Mouse (Mus musculus): ENCODE measurements around the gene Frmd6. TPM values are rescaled to one million over a fixed set of nuclear protein-coding genes. Genes with fewer than 3 reads are reported as not detected.

Gene Frmd6
- polyA plus RNA-seq, 1 experiment from 2014 or later = 9.3 TPM

DNA sequence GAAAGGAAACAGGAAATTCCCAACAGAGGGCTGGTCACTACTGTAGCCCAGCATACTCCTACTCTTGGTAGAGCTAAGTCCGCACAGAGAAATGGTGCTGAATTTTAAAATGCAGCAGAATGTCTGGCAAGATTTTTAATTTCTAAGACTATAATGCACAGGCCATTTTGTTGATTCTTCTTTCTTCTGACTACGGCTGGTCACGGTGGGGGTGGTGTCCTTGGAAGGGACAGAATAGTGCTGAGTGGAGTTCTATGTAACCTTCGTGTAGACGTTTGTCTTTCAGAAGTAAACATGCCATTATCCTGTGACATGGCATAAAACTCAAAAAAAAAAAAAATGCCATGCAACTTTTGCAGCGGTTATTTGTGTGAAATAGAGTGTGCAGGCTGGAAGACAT is 32.0 kb upstream of the Frmd6 start:
- Histone ChIP-seq H3K4me3 (replicated peaks) (no peak overlapping the region), H3K36me3 (no peaks in the 10 kb centered on the region), H3K9ac (replicated peaks) (no peak overlapping the region), H3K4me2 (no peak overlapping the region), H3K4me1 (peaks cover 8% of the 10 kb centered on the region), H3K27ac (replicated peaks) (no peak overlapping the region), H3K9me3 (replicated peaks) (no peaks in the 10 kb centered on the region), H3K27me3 (replicated peaks) (no peaks in the 10 kb centered on the region)
- 87% methylated on average over 6 of the region's 6 CpGs for WGBS
- no peak for ATAC-seq (ENCODE audit: low FRiP score)

DNA sequence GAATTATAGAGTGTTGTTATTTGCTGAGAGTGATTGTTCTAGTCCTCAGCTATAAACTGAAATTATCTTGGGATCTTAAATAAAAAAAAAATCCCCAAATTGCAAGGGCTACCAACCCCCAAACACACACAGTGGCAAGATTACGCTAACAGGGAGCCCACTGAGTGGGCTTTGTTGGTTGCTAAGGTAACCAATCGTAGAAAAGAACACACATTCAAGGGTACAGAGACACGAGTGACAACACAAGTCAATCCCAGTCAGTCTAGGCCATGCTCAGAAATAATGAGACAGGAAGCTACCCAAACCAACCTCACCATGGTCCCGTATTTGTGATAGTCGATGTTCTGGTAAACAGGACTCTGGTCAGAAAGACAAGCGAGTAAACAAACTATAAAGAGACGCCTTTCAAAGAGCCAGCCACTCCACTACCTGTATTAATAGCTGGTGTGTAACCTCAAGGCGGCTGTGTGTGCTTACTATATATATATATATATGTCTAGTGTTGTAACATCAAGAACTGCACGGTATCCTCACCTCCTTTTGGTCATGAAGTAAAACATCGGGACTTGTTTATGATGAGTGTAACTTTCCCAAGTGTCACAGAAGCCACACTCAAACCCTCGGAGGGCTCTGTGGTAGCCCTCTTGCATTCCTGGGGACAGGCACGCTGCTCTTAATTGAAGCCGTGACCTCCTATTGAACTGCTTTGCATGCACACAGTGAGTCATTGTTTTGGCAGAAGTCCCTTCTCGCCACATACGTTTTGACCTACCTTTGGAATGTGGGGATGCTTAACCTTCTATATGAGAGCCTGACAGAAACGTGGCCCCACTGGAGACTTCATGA is 30.5 kb upstream of the Frmd6 start:
- WGBS = 41% methylated on average over 16 of the region's 16 CpGs
- Histone ChIP-seq H3K27ac (replicated peaks) (no peak overlapping the region), H3K27me3 (replicated peaks) (no peaks in the 10 kb centered on the region), H3K4me1 (peaks cover 8% of the 10 kb centered on the region), H3K9ac (replicated peaks) (no peak overlapping the region), H3K4me3 (replicated peaks) (no peak overlapping the region), H3K4me2 (no peak overlapping the region), H3K9me3 (replicated peaks) (no peaks in the 10 kb centered on the region), H3K36me3 (no peaks in the 10 kb centered on the region)
- no peak for ATAC-seq (ENCODE audit: low FRiP score)

GRCm38 (mm10) chr12:70795389-70795711 is 30.0 kb upstream of the Frmd6 start:
- Histone ChIP-seq H3K27ac (replicated peaks) (no peak overlapping the region), H3K9ac (replicated peaks) (no peak overlapping the region), H3K4me1 (peaks cover 8% of the 10 kb centered on the region), H3K4me2 (no peak overlapping the region), H3K9me3 (replicated peaks) (no peaks in the 10 kb centered on the region), H3K36me3 (no peaks in the 10 kb centered on the region), H3K4me3 (replicated peaks) (no peak overlapping the region), H3K27me3 (replicated peaks) (no peaks in the 10 kb centered on the region)
- ATAC-seq (ENCODE audit: low FRiP score) = no peak
- WGBS = 84% methylated on average over 3 of the region's 3 CpGs

DNA sequence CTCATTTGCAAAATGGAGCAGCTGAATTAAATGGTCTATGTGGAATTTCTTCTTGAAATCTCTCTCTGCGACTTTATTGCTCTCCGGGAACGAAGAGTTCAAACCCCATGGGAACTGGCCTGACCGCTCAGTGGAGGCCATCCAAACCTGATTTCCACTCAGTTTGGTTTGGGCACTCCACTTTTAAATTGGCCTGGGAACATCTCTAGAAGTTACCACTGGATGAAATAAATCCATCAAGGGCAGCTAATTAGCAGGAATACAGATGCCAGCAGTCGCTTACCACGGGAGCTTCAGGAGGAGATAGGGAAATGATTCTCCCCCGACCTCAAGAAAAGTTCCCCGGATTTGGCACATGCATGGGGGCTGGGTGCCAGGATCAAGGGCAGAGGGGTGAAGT is 26.8 kb upstream of the Frmd6 start:
- H3K27me3 ChIP-seq (replicated peaks) = no peaks in the 10 kb centered on the region
- no peak overlapping the region for H3K27ac ChIP-seq (replicated peaks)
- no peak overlapping the region for H3K4me2 ChIP-seq
- H3K36me3 ChIP-seq = no peaks in the 10 kb centered on the region
- H3K9ac ChIP-seq (replicated peaks) = no peak overlapping the region
- peaks cover 8% of the 10 kb centered on the region for H3K4me1 ChIP-seq
- H3K4me3 ChIP-seq (replicated peaks) = no peak overlapping the region
- 65% methylated on average over 8 of the region's 8 CpGs for WGBS
- no peaks in the 10 kb centered on the region for H3K9me3 ChIP-seq (replicated peaks)
- ATAC-seq (ENCODE audit: low FRiP score) = no peak

DNA sequence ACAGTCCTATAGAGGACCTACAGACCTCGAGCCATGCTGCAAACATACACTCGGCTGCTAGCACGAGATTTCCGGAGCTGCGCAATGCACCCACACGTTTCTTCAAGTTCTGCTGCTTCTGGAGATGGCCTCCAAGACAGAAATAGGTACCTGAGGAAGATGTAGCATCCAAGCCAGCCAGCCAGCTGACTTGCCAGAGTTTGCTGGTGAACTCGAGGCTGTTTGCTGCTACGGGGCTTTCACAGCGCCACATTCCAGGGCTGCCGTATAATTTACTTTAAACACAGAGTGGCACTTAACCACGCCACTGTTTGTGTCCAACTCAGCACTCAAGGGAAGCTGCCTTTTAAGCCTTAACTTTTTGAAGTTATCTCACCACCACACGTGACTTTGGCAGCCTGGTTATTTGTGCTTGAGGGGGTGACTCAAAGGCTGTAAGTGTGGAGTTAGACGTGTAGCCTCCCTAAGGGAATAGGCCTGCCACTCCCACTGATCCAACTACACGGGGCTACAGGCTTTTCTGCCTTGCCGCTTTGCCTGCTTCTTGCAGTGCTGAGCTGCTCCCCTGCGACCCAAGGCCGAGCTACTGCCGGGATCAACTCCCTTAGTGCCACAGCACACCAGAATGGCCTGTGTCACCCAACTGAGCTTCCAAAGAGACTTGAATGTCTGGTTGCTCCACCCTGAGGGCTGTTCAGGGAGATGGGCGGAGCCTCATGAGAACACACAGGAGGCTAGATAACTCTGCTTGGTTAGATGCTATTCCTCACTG is 25.9 kb upstream of the Frmd6 start:
- H3K4me3 ChIP-seq (replicated peaks) = no peak overlapping the region
- ATAC-seq (ENCODE audit: low FRiP score) = no peak
- H3K27me3 ChIP-seq (replicated peaks) = no peaks in the 10 kb centered on the region
- peaks cover 8% of the 10 kb centered on the region for H3K4me1 ChIP-seq
- no peaks in the 10 kb centered on the region for H3K36me3 ChIP-seq
- H3K4me2 ChIP-seq = no peak overlapping the region
- H3K27ac ChIP-seq (replicated peaks) = no peak overlapping the region
- 47% methylated on average over 19 of the region's 19 CpGs for WGBS
- H3K9me3 ChIP-seq (replicated peaks) = no peaks in the 10 kb centered on the region
- no peak overlapping the region for H3K9ac ChIP-seq (replicated peaks)

- no peaks in the 10 kb centered on the region for H3K9me3 ChIP-seq (replicated peaks)
- H3K4me3 ChIP-seq (replicated peaks) = no peak overlapping the region
- no peak for ATAC-seq (ENCODE audit: low FRiP score)
Measured at GRCm38 (mm10) chr12:70800086-70800485, 25.2 kb upstream of the Frmd6 start.

DNA sequence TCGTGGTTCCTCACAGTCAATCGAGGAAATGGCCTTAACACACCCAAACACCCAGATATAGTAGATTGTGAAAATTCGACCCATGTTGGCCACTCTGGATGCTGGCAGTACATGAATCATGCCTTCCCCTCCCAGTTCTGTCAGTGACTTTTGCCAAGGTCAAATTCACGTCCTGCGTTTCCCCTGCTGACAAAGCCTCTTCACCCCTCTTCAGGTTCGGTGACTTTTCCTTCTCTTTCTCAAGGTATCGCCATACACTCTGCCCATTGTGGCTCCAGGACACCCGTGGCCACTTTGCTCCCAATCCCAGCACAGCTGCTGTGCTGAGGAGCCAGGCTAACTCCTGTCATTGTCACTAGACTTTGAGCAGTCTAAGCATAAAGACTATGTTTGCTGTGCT is 24.0 kb upstream of the Frmd6 start:
- Histone ChIP-seq H3K9me3 (replicated peaks) (no peaks in the 10 kb centered on the region), H3K27me3 (replicated peaks) (no peaks in the 10 kb centered on the region), H3K36me3 (no peaks in the 10 kb centered on the region), H3K4me1 (no peaks in the 10 kb centered on the region; the same call in 1 of the 2 replicates), H3K9ac (replicated peaks) (no peak overlapping the region), H3K27ac (replicated peaks) (no peak overlapping the region), H3K4me2 (no peak overlapping the region), H3K4me3 (replicated peaks) (no peak overlapping the region)
- WGBS = 86% methylated on average over 8 of the region's 8 CpGs
- ATAC-seq (ENCODE audit: low FRiP score) = no peak

More at GRCm38 (mm10) chr12:70800086-70800485, 25.2 kb upstream of the Frmd6 start:
- Histone ChIP-seq H3K9ac (replicated peaks) (no peak overlapping the region), H3K4me2 (no peak overlapping the region), H3K27ac (replicated peaks) (no peak overlapping the region), H3K36me3 (no peaks in the 10 kb centered on the region), H3K27me3 (replicated peaks) (no peaks in the 10 kb centered on the region), H3K4me1 (peaks cover 1% of the 10 kb centered on the region)
- 80% methylated on average over 8 of the region's 8 CpGs for WGBS

- WGBS = 69% methylated on average over 4 of the region's 4 CpGs
- no peak for ATAC-seq (ENCODE audit: low FRiP score)
- no peaks in the 10 kb centered on the region for H3K9me3 ChIP-seq (replicated peaks)
- H3K36me3 ChIP-seq = no peaks in the 10 kb centered on the region
- H3K4me3 ChIP-seq (replicated peaks) = no peak overlapping the region
- H3K27me3 ChIP-seq (replicated peaks) = no peaks in the 10 kb centered on the region
- no peak overlapping the region for H3K9ac ChIP-seq (replicated peaks)
- H3K27ac ChIP-seq (replicated peaks) = no peak overlapping the region
- H3K4me2 ChIP-seq = no peak overlapping the region
- H3K4me1 ChIP-seq = no peaks in the 10 kb centered on the region; the same call in 1 of the 2 replicates
Measured at GRCm38 (mm10) chr12:70803494-70803893, 21.8 kb upstream of the Frmd6 start.

DNA sequence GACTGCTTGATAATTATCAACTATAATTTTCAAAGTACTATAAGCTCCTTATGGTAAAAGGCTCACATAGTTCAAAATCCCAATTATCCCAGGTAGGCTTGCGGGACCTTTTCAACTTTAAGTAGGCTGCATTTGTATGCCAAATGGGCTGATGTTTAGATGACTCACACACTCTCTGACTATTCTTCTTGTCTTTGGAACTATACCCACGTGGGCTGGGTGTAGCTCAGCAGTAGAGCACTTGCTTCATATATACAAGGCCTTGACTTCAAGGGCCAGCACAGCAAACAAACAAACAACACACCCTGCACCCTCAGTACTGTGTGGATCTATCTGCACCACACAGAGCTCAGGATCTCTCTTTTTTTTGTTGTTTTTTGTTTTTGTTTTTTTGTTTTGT is 20.3 kb upstream of the Frmd6 start:
- H3K36me3 ChIP-seq = no peaks in the 10 kb centered on the region
- no peaks in the 10 kb centered on the region for H3K27me3 ChIP-seq (replicated peaks)
- H3K9me3 ChIP-seq (replicated peaks) = no peaks in the 10 kb centered on the region
- 68% methylated on average over 2 of the region's 2 CpGs for WGBS
- H3K4me1 ChIP-seq = no peaks in the 10 kb centered on the region
- ATAC-seq (ENCODE audit: low FRiP score) = no peak
- no peak overlapping the region for H3K9ac ChIP-seq (replicated peaks)
- H3K4me2 ChIP-seq = no peak overlapping the region
- no peak overlapping the region for H3K4me3 ChIP-seq (replicated peaks)
- no peak overlapping the region for H3K27ac ChIP-seq (replicated peaks)

DNA sequence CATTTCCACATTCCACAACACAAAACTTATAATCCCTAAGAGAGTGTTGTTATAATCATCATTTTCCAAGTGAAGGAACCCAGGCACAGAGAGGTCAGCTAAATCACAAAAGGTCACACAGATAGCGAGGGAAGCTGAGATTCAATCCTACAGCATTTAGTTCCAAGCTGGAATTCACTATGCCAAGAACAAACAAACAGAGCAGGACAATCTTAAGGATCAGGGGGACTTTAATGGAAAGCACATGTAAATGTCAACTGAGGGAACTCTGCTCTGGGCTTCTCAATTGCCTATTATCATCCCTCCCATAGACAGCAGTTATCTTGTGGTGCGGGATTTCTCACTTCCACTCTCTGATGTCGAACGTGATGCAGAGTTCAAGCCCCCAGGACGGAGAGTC is 17.8 kb upstream of the Frmd6 start:
- no peak overlapping the region for H3K4me2 ChIP-seq
- no peak overlapping the region for H3K4me3 ChIP-seq (replicated peaks)
- no peaks in the 10 kb centered on the region for H3K9me3 ChIP-seq (replicated peaks)
- 68% methylated on average over 5 of the region's 5 CpGs for WGBS
- no peak overlapping the region for H3K27ac ChIP-seq (replicated peaks)
- no peaks in the 10 kb centered on the region for H3K4me1 ChIP-seq
- no peak overlapping the region for H3K9ac ChIP-seq (replicated peaks)
- no peaks in the 10 kb centered on the region for H3K27me3 ChIP-seq (replicated peaks)
- ATAC-seq (ENCODE audit: low FRiP score) = no peak
- H3K36me3 ChIP-seq = no peaks in the 10 kb centered on the region

- WGBS = 74% methylated on average over 6 of the region's 6 CpGs
- ATAC-seq (ENCODE audit: low FRiP score) = no peak
- H3K4me3 ChIP-seq (replicated peaks) = no peak overlapping the region
- no peaks in the 10 kb centered on the region for H3K27me3 ChIP-seq (replicated peaks)
- no peaks in the 10 kb centered on the region for H3K36me3 ChIP-seq
- H3K4me2 ChIP-seq = no peak overlapping the region
- H3K9me3 ChIP-seq (replicated peaks) = no peaks in the 10 kb centered on the region
- H3K27ac ChIP-seq (replicated peaks) = no peak overlapping the region
- H3K4me1 ChIP-seq = no peaks in the 10 kb centered on the region
- H3K9ac ChIP-seq (replicated peaks) = no peak overlapping the region
Measured at GRCm38 (mm10) chr12:70807975-70808374, 17.3 kb upstream of the Frmd6 start.

GRCm38 (mm10) chr12:70809957-70810356 is 15.4 kb upstream of the Frmd6 start:
- no peak for ATAC-seq (ENCODE audit: low FRiP score)
- WGBS = 71% methylated on average over 2 of the region's 2 CpGs

More at GRCm38 (mm10) chr12:70809957-70810356, 15.4 kb upstream of the Frmd6 start:
- Histone ChIP-seq H3K4me1 (no peaks in the 10 kb centered on the region), H3K27ac (replicated peaks) (no peak overlapping the region), H3K4me3 (replicated peaks) (no peak overlapping the region), H3K27me3 (replicated peaks) (no peaks in the 10 kb centered on the region), H3K9ac (replicated peaks) (no peak overlapping the region), H3K4me2 (no peak overlapping the region), H3K9me3 (replicated peaks) (no peaks in the 10 kb centered on the region), H3K36me3 (no peaks in the 10 kb centered on the region)
